Mouse (Mus musculus): ENCODE measurements at regions not wholly inside any gene's neighbourhood (a gene's known extent, or its start where the extent isn't known, plus 50 kb on each side); places are given as distances from the start of the nearest gene placed in this dataset.

DNA sequence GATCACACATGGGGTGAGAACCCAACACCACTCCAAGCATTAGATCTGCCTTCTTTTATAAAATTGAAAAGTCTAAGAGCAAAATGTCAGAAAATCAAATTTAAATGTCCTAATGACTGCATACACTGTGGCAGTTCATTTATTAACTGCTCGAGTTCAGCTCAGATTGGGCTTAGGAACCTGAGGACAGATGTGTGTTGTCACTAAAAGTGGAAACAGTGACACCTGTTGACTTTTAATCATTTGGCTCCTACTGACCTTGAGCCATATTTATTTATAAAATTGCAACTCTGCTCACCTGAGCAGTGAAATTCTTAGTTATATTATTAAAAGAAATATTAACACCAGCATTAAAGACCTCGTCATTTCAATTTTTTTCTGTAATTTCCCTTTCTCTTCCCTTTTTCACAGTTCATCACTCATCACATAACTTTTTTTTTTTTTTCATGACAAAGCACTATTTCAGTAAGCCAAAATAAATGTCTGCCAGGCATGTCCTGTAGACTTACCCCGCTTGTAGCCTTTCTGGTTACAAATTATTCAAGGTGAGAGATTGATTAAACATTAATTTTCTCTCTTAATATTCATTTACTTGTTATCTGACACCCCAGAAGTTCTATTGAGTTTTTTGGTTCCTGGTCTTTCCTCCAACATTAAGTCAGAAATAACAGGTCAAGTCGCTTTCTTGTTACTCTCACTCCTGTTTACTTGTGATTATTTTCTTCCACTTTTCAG is 274.2 kb upstream of the Tet2 start:
- Histone ChIP-seq H3K27ac (replicated peaks; ENCODE audit: low read depth, low read length) (no peak overlapping the region), H3K4me3 (ENCODE audit: insufficient read depth, low read depth, low read length) (no peak overlapping the region)

DNA sequence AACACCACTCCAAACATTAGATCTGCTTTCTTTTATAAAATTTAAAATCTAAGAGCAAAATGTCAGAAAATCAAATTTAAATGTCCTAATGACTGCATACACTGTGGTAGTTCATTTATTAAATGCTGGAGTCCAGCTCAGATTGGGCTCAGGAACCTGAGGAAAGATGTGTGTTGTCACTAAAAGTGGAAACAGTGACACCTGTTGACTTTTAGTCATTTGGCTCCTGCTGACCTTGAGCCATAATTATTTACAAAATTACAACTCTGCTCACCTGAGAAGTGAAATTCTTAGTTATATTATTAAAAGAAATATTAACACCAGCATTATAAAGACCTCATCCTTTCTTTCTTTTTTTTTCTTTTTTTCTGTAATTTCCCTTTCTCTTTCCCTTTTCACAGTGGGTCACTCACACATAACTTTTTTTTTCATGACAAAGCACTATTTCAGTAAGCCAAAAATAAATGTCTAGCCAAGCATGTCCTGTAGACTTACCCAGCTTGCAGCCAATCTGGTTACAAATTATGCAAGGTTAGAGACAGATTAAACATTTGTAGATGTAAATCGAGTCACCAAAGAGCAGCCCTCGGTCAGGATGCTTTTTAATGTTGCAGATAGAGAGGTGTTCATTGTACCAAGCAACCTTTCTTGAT is 288.9 kb upstream of the Tet2 start:
- no peak overlapping the region for H3K27ac ChIP-seq (replicated peaks; ENCODE audit: low read depth, low read length)
- H3K4me1 ChIP-seq (ENCODE audit: control insufficient read depth, insufficient read depth, insufficient read length, low read length) = no peaks in the 10 kb centered on the region
- H3K4me3 ChIP-seq (ENCODE audit: insufficient read depth, low read depth, low read length) = no peak overlapping the region

More for the DNA sequence above, 274.2 kb upstream of the Tet2 start:
- H3K4me1 ChIP-seq (ENCODE audit: control insufficient read depth, insufficient read depth, insufficient read length, low read length) = no peaks in the 10 kb centered on the region

DNA sequence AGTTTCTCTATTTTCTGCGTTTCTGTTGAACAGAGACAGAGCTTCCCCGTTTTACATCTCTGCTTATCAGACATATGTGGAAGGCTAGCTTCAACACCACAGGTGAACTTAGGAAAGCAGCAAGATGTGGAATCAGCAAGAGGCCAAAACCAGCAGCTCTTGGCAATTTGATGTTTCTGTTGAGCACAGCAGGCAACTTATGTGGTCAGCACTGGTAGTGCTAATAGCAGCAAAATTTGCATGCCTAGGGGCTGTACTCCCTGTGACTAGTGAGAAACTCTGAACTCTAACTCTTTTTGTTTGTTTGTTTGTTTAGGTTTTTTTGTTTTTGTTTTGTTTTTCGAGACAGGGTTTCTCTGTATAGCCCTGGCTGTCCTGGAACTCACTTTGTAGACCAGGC is 289.5 kb upstream of the Tet2 start:
- no peaks in the 10 kb centered on the region for H3K4me1 ChIP-seq (ENCODE audit: control insufficient read depth, insufficient read depth, insufficient read length, low read length)

DNA sequence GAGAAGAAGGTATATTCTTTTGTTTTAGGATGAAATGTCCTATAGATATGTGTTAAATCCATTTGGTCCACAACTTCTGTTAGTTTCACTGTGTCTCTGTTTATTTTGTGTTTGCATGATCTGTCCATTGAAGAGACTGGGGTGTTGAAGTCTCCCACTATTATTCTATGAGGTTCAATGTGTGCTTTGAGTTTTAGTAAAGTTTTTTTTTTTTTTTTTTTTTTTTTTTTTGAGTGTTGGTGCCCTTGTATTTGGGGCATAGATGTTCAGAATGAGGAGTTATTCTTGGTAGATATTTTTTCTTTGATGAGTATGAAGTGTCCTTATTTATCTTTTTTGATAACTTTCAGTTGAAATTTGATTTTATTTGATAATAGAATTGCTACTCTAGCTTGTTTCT is 301.4 kb upstream of the Tet2 start:
- no peak overlapping the region for H3K27ac ChIP-seq (replicated peaks; ENCODE audit: low read depth, low read length)
- no peaks in the 10 kb centered on the region for H3K4me1 ChIP-seq (ENCODE audit: control insufficient read depth, insufficient read depth, insufficient read length, low read length)
- H3K4me3 ChIP-seq (ENCODE audit: insufficient read depth, low read depth, low read length) = no peak overlapping the region

More for the DNA sequence above, 289.5 kb upstream of the Tet2 start:
- Histone ChIP-seq H3K4me3 (ENCODE audit: insufficient read depth, low read depth, low read length) (no peak overlapping the region), H3K27ac (replicated peaks; ENCODE audit: low read depth, low read length) (no peak overlapping the region)

DNA sequence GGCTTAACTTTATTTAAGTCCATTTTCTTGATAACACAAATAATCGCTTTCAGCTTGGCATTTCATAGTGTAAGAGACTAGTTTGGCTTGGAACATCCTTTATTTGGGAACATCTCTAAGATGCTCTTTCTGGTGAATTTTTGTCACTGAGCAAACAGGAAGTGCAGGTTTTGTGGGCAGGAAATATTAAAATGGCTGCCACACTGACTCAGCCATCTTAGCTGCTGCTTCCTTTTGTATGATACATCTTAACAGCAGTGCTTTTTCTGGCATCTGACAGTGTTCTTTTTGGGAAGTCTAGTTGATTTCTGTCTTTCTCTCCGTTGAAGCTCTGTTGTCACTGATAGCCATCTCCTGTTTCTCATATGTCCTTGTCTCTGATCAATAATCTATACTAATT is 329.4 kb upstream of the Tet2 start:
- Histone ChIP-seq H3K4me1 (ENCODE audit: control insufficient read depth, insufficient read depth, insufficient read length, low read length) (no peaks in the 10 kb centered on the region), H3K27ac (replicated peaks; ENCODE audit: low read depth, low read length) (no peak overlapping the region), H3K4me3 (ENCODE audit: insufficient read depth, low read depth, low read length) (no peak overlapping the region)

DNA sequence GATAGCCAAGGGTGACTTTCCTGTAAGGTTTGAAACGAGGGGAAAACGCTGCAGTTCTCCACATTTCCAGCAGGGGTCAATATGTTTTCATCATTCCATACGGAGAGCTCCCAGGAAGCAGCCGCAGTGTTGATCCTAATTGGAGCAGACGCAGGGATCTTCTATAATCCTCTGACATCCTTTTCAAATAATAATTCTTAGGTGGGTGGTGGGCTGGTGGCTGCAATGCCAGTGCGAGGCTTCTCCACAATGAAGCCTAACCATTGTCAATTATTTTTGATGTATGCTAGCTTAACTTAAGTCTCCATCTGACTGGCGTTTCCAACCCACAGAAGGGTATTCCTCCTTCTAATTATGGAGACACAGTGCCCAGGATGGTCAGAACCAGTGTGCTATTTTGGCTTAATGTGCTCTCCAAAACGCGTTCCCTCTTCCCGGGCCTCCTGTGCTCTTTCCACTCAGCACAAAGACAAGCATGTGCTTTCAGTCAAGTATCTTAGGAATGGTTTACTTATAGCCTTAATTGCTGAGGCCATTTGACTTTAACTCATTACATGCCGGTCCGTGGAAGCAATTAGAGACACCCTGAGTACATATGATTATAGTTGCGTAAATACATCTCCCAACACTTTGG is 331.6 kb upstream of the Tet2 start:
- no peak overlapping the region for H3K4me3 ChIP-seq (ENCODE audit: insufficient read depth, low read depth, low read length)

GRCm38 (mm10) chr3:133877310-133877709 is 332.4 kb upstream of the Tet2 start:
- Histone ChIP-seq H3K4me3 (ENCODE audit: insufficient read depth, low read depth, low read length) (no peak overlapping the region), H3K4me1 (ENCODE audit: control insufficient read depth, insufficient read depth, insufficient read length, low read length) (no peaks in the 10 kb centered on the region), H3K27ac (replicated peaks; ENCODE audit: low read depth, low read length) (no peak overlapping the region)

More for the DNA sequence above, 331.6 kb upstream of the Tet2 start:
- Histone ChIP-seq H3K4me1 (ENCODE audit: control insufficient read depth, insufficient read depth, insufficient read length, low read length) (no peaks in the 10 kb centered on the region), H3K27ac (replicated peaks; ENCODE audit: low read depth, low read length) (no peak overlapping the region)

DNA sequence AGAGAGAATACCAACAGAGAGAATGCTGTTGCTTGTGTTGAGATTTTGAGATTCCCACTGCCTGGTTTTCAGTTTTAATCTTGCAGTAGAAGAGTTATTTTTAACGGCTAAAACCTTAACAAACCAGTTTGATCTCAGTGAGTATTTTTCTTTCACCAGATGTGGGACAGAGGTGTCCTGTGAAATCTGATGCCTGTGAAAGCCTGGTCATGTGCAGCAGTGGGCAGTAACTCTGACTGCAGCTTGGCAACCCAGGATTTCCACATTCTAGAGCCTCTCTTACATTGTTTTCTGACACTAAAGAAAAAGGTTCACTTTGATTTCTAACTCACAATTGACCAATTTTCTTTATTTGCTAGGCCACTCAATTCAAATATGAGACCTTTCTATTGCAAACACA is 335.7 kb upstream of the Tet2 start:
- H3K27ac ChIP-seq (replicated peaks; ENCODE audit: low read depth, low read length) = no peak overlapping the region
- H3K4me1 ChIP-seq (ENCODE audit: control insufficient read depth, insufficient read depth, insufficient read length, low read length) = no peaks in the 10 kb centered on the region
- H3K4me3 ChIP-seq (ENCODE audit: insufficient read depth, low read depth, low read length) = no peak overlapping the region

- no peak overlapping the region for H3K27ac ChIP-seq (replicated peaks; ENCODE audit: low read depth, low read length)
- H3K4me3 ChIP-seq (ENCODE audit: insufficient read depth, low read depth, low read length) = no peak overlapping the region
- H3K4me1 ChIP-seq (ENCODE audit: control insufficient read depth, insufficient read depth, insufficient read length, low read length) = no peaks in the 10 kb centered on the region
These were observed 334.4 kb upstream of the Cxxc4 start for GRCm38 (mm10) chr3:133901931-133902330.

- Histone ChIP-seq H3K27ac (replicated peaks; ENCODE audit: low read depth, low read length) (no peak overlapping the region), H3K4me1 (ENCODE audit: control insufficient read depth, insufficient read depth, insufficient read length, low read length) (no peaks in the 10 kb centered on the region), H3K4me3 (ENCODE audit: insufficient read depth, low read depth, low read length) (no peak overlapping the region)
These were observed 314.1 kb upstream of the Cxxc4 start for GRCm38 (mm10) chr3:133922200-133922599.

- H3K4me3 ChIP-seq (ENCODE audit: insufficient read depth, low read depth, low read length) = no peak overlapping the region
- no peak overlapping the region for H3K27ac ChIP-seq (replicated peaks; ENCODE audit: low read depth, low read length)
These were observed 271.0 kb upstream of the Cxxc4 start for GRCm38 (mm10) chr3:133965322-133965721.

DNA sequence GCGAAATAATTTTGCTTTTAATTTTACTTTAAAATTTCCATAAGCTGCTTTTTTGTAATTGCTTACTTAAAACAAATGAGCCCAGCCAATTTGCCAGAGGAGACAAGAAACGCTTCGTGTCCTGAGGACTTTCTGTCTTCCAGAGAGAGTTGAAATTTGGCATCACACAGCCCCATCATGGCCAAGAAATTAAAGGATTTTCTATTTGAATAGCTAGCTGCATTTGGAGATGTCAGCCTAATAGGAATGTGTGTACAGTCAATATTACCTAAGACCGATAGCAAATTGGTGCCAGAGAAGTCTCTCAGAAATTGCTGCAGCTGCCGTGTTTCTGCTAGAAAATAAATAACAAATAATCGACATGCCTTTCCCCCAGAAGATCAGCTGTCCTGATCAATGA is 268.1 kb upstream of the Cxxc4 start:
- H3K4me3 ChIP-seq (ENCODE audit: insufficient read depth, low read depth, low read length) = no peak overlapping the region
- no peaks in the 10 kb centered on the region for H3K4me1 ChIP-seq (ENCODE audit: control insufficient read depth, insufficient read depth, insufficient read length, low read length)
- H3K27ac ChIP-seq (replicated peaks; ENCODE audit: low read depth, low read length) = no peak overlapping the region

More at GRCm38 (mm10) chr3:133965322-133965721, 271.0 kb upstream of the Cxxc4 start:
- no peaks in the 10 kb centered on the region for H3K4me1 ChIP-seq (ENCODE audit: control insufficient read depth, insufficient read depth, insufficient read length, low read length)

- Histone ChIP-seq H3K27ac (replicated peaks; ENCODE audit: low read depth, low read length) (no peak overlapping the region), H3K4me1 (ENCODE audit: control insufficient read depth, insufficient read depth, insufficient read length, low read length) (no peaks in the 10 kb centered on the region), H3K4me3 (ENCODE audit: insufficient read depth, low read depth, low read length) (no peak overlapping the region)
These were observed 263.5 kb upstream of the Cxxc4 start for GRCm38 (mm10) chr3:133972774-133973173.

DNA sequence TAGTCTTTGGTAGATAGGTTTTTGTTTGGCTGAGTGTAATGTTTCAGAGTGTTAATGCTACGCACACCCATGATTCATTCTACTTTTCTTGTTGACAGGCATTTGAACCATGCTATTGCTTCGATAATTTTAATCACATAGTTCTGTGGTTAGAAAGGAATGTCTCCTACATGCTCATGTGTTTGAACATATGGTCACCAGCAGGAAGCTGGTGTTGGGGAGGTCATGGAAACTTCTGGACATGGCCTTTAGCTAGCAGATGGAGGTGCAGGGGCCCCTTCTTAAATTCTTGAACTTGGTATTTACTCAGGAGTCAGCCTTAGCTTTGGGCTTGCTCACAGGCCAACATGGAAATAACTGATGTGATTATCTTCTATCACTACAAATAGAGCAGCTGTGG is 248.6 kb upstream of the Cxxc4 start:
- H3K27ac ChIP-seq (replicated peaks; ENCODE audit: low read depth, low read length) = no peak overlapping the region
- H3K4me1 ChIP-seq (ENCODE audit: control insufficient read depth, insufficient read depth, insufficient read length, low read length) = no peaks in the 10 kb centered on the region
- H3K4me3 ChIP-seq (ENCODE audit: insufficient read depth, low read depth, low read length) = no peak overlapping the region

- H3K4me3 ChIP-seq (ENCODE audit: insufficient read depth, low read depth, low read length) = no peak overlapping the region
- H3K27ac ChIP-seq (replicated peaks; ENCODE audit: low read depth, low read length) = no peak overlapping the region
- H3K4me1 ChIP-seq (ENCODE audit: control insufficient read depth, insufficient read depth, insufficient read length, low read length) = no peaks in the 10 kb centered on the region
These were observed 242.3 kb upstream of the Cxxc4 start for GRCm38 (mm10) chr3:133993971-133994370.

- Histone ChIP-seq H3K4me3 (ENCODE audit: insufficient read depth, low read depth, low read length) (no peak overlapping the region), H3K4me1 (ENCODE audit: control insufficient read depth, insufficient read depth, insufficient read length, low read length) (no peaks in the 10 kb centered on the region), H3K27ac (replicated peaks; ENCODE audit: low read depth, low read length) (no peak overlapping the region)
These were observed 236.3 kb upstream of the Cxxc4 start for GRCm38 (mm10) chr3:133999965-134000364.

Measured in brown adipose tissue, adult 24 weeks (tissue).